Mouse (Mus musculus): ENCODE data around the gene Tbc1d8. TPM values are rescaled to one million over a fixed set of nuclear protein-coding genes. Genes with fewer than 3 reads are reported as not detected.

Gene Tbc1d8
- total RNA-seq, 2 experiments from 2014 or later = 13.1 to 14.1 TPM

- ATAC-seq (replicated peaks; ENCODE audit: low FRiP score, low TSS enrichment, poor library complexity, severe bottlenecking) = no peak
These were observed 102.4 kb downstream of the Tbc1d8 start for GRCm38 (mm10) chr1:39376121-39376520.

GRCm38 (mm10) chr1:39374231-39374809, 104.2 kb downstream of the Tbc1d8 start:
- no peak for ATAC-seq (replicated peaks; ENCODE audit: low FRiP score, low TSS enrichment, poor library complexity, severe bottlenecking)

GRCm38 (mm10) chr1:39373378-39373777, 105.2 kb downstream of the Tbc1d8 start:
- no peak for ATAC-seq (replicated peaks; ENCODE audit: low FRiP score, low TSS enrichment, poor library complexity, severe bottlenecking)

GRCm38 (mm10) chr1:39372220-39372843, 106.2 kb downstream of the Tbc1d8 start:
- no peak for ATAC-seq (replicated peaks; ENCODE audit: low FRiP score, low TSS enrichment, poor library complexity, severe bottlenecking)

- ATAC-seq (replicated peaks; ENCODE audit: low FRiP score, low TSS enrichment, poor library complexity, severe bottlenecking) = no peak
These were observed 108.1 kb downstream of the Tbc1d8 start for GRCm38 (mm10) chr1:39370431-39370830.

- ATAC-seq (replicated peaks; ENCODE audit: low FRiP score, low TSS enrichment, poor library complexity, severe bottlenecking) = no peak
These were observed 110.2 kb downstream of the Tbc1d8 start for GRCm38 (mm10) chr1:39368267-39368841.

- peak; percentile 96 for ATAC-seq (replicated peaks; ENCODE audit: low FRiP score, low TSS enrichment, poor library complexity, severe bottlenecking)
These were observed 110.8 kb downstream of the Tbc1d8 start, which contains the start of gene Rpl31 for GRCm38 (mm10) chr1:39367601-39368266. Gene Rpl31 (plus strand): TSS chr1:39367842.

GRCm38 (mm10) chr1:39367045-39367444, 111.5 kb downstream of the Tbc1d8 start:
- ATAC-seq (replicated peaks; ENCODE audit: low FRiP score, low TSS enrichment, poor library complexity, severe bottlenecking) = no peak

- no peak for ATAC-seq (replicated peaks; ENCODE audit: low FRiP score, low TSS enrichment, poor library complexity, severe bottlenecking)
These were observed 113.0 kb downstream of the Tbc1d8 start for GRCm38 (mm10) chr1:39365562-39365961.

- peak; percentile 76 for ATAC-seq (replicated peaks; ENCODE audit: low FRiP score, low TSS enrichment, poor library complexity, severe bottlenecking)
These were observed 116.1 kb downstream of the Tbc1d8 start for GRCm38 (mm10) chr1:39362515-39362893.

GRCm38 (mm10) chr1:39361754-39362514, 116.6 kb downstream of the Tbc1d8 start:
- peak; percentile 35 for ATAC-seq (replicated peaks; ENCODE audit: low FRiP score, low TSS enrichment, poor library complexity, severe bottlenecking)

GRCm38 (mm10) chr1:39349427-39349826, 129.1 kb downstream of the Tbc1d8 start:
- no peak for ATAC-seq (replicated peaks; ENCODE audit: low FRiP score, low TSS enrichment, poor library complexity, severe bottlenecking)

- peak; percentile 70 for ATAC-seq (replicated peaks; ENCODE audit: low FRiP score, low TSS enrichment, poor library complexity, severe bottlenecking)
These were observed 129.6 kb downstream of the Tbc1d8 start for GRCm38 (mm10) chr1:39349001-39349400.

- no peak for ATAC-seq (replicated peaks; ENCODE audit: low FRiP score, low TSS enrichment, poor library complexity, severe bottlenecking)
These were observed 133.5 kb downstream of the Tbc1d8 start for GRCm38 (mm10) chr1:39344981-39345600.

- ATAC-seq (replicated peaks; ENCODE audit: low FRiP score, low TSS enrichment, poor library complexity, severe bottlenecking) = no peak
These were observed 135.3 kb downstream of the Tbc1d8 start for GRCm38 (mm10) chr1:39343242-39343641.

GRCm38 (mm10) chr1:39341807-39342206, 136.7 kb downstream of the Tbc1d8 start:
- ATAC-seq (replicated peaks; ENCODE audit: low FRiP score, low TSS enrichment, poor library complexity, severe bottlenecking) = no peak

- ATAC-seq (replicated peaks; ENCODE audit: low FRiP score, low TSS enrichment, poor library complexity, severe bottlenecking) = peak; percentile 84
These were observed 137.9 kb downstream of the Tbc1d8 start for GRCm38 (mm10) chr1:39340647-39341046.

- ATAC-seq (replicated peaks; ENCODE audit: low FRiP score, low TSS enrichment, poor library complexity, severe bottlenecking) = no peak
These were observed 138.4 kb downstream of the Tbc1d8 start for GRCm38 (mm10) chr1:39340156-39340555.

GRCm38 (mm10) chr1:39339455-39339854, 139.1 kb downstream of the Tbc1d8 start:
- ATAC-seq (replicated peaks; ENCODE audit: low FRiP score, low TSS enrichment, poor library complexity, severe bottlenecking) = no peak
